8 mouse cellular contexts compared by ENCODE assay signal in genomic region chr11:62538321-62539088, GRCm38 (mm10). TPM values are rescaled to one million over a fixed set of nuclear protein-coding genes. Genes with fewer than 3 reads are reported as not detected.
A peak's percentile ranks its signal among the peaks of the same experiment; 100 is the strongest.
DNase-seq lines count a peak whose midpoint lies in the region; ATAC-seq and TF ChIP-seq lines count a peak whose summit lies in the region.

No protein-coding gene starts in this region.

- 0 out of 2 replicates have a peak, but pooled peaks have one; percentile 21 for TF ChIP-seq EP300 in liver, embryonic 14.5 days (IDR thresholded peaks at IDR 0.05; ENCODE audit: low read depth)

- DNase-seq in B cell, adult 2 months = peak; percentile 53 to 63
- peak; percentile 78 for DNase-seq in adrenal gland, postnatal 14 days
- DNase-seq in heart, adult 8-10 months (ENCODE audit: low spot score) = peak; percentile 25
- peak; percentile 66 for DNase-seq in kidney, adult 2 months
- peak in 2 of 3 experiments; percentile 20 to 47 for DNase-seq in liver, embryonic 14.5 days (ENCODE audit: low read depth in 3 of 3, low spot score in 3 of 3)
- peak; percentile 79 for DNase-seq in neural tube, embryonic 10.5 days (ENCODE audit: extremely low spot score, low spot score)

- H3K4me2 ChIP-seq in embryonic facial prominence, embryonic 13.5 days = peak overlapping the region; percentile 93
- H3K4me2 ChIP-seq in liver, embryonic 14.5 days (ENCODE audit: low read depth) = peak overlapping the region; percentile 74
- H3K4me2 ChIP-seq in stomach, embryonic 16.5 days (ENCODE audit: low read depth, low read length) = peak overlapping the region; percentile 90

- H3K9me3 ChIP-seq in embryonic facial prominence, embryonic 13.5 days = no peaks in the 10 kb centered on the region
- no peaks in the 10 kb centered on the region for H3K9me3 ChIP-seq in liver, embryonic 14.5 days (ENCODE audit: control insufficient read depth, low read length)
- H3K9me3 ChIP-seq in stomach, embryonic 16.5 days (replicated peaks; ENCODE audit: control insufficient read depth, low read length) = no peaks in the 10 kb centered on the region

- WGBS in embryonic facial prominence, embryonic 13.5 days = under 1% methylated on average over 70 of the region's 73 CpGs
- WGBS in kidney, adult 2 months = 1% methylated on average over 73 of the region's 73 CpGs
- WGBS in liver, embryonic 14.5 days (ENCODE audit: insufficient replicate concordance) = under 1% methylated on average over 73 of the region's 73 CpGs
- under 1% methylated on average over 71 of the region's 73 CpGs for WGBS in stomach, embryonic 16.5 days

- no peak for TF ChIP-seq CTCF in kidney, adult 2 months (conservative IDR thresholded peaks at IDR 0.05; ENCODE audit: insufficient read depth, insufficient read length, low read depth, low read length)
- 0 out of 2 replicates have a peak, but pooled peaks have one; percentile 7 for TF ChIP-seq CTCF in liver, embryonic 14.5 days (IDR thresholded peaks at IDR 0.05; ENCODE audit: low read depth)

- no peak for ATAC-seq in embryonic facial prominence, embryonic 13.5 days (ENCODE audit: insufficient number of reproducible peaks, insufficient read depth, low FRiP score, low TSS enrichment, low read depth)
- peak; percentile 82 for ATAC-seq in liver, embryonic 14.5 days (ENCODE audit: insufficient read depth)
- peak; percentile 81 for ATAC-seq in stomach, embryonic 16.5 days (ENCODE audit: insufficient read depth, low FRiP score)

- peak overlapping the region; percentile 80 for H3K4me3 ChIP-seq in embryonic facial prominence, embryonic 13.5 days
- H3K4me3 ChIP-seq in kidney, adult 2 months (ENCODE audit: insufficient read depth, low read depth, low read length) = peak overlapping the region; percentile 77
- peak overlapping the region; percentile 68 to 77 for H3K4me3 ChIP-seq in liver, embryonic 14.5 days (ENCODE audit: insufficient read depth in 1 of 2, low read depth in 2 of 2, low read length in 2 of 2)
- H3K4me3 ChIP-seq in stomach, embryonic 16.5 days (replicated peaks; ENCODE audit: low read length) = peak overlapping the region; percentile 79

- peak overlapping the region; percentile 91 for H3K9ac ChIP-seq in embryonic facial prominence, embryonic 13.5 days
- peak overlapping the region; percentile 86 for H3K9ac ChIP-seq in liver, embryonic 14.5 days (replicated peaks)
- peak overlapping the region; percentile 92 for H3K9ac ChIP-seq in stomach, embryonic 16.5 days (ENCODE audit: low read length)

- no peak for TF ChIP-seq POLR2A in kidney, adult 2 months (IDR thresholded peaks at IDR 0.05; ENCODE audit: low read depth, low read length)

- peak overlapping the region; percentile 33; the same call in 1 of the 2 replicates for H3K27ac ChIP-seq in embryonic facial prominence, embryonic 13.5 days
- peak overlapping the region; percentile 16 for H3K27ac ChIP-seq in kidney, adult 2 months (ENCODE audit: insufficient read depth, low read depth, low read length)
- peak overlapping the region; percentile 7; the same call in 1 of the 2 replicates for H3K27ac ChIP-seq in liver, embryonic 14.5 days
- peak overlapping the region; percentile 34; the same call in 1 of the 2 replicates for H3K27ac ChIP-seq in stomach, embryonic 16.5 days (ENCODE audit: low read length)

- 0 out of 2 replicates have a peak, but pooled peaks cover 7% of the 10 kb centered on the region for H3K36me3 ChIP-seq in embryonic facial prominence, embryonic 13.5 days
- no peaks in the 10 kb centered on the region; the same call in 1 of the 2 replicates for H3K36me3 ChIP-seq in kidney, adult 2 months (ENCODE audit: control insufficient read depth, insufficient read depth, low read length)
- H3K36me3 ChIP-seq in liver, embryonic 14.5 days (replicated peaks; ENCODE audit: control insufficient read depth, insufficient read depth, low read depth) = no peaks in the 10 kb centered on the region; the same call in 1 of the 2 replicates
- no peaks in the 10 kb centered on the region for H3K36me3 ChIP-seq in stomach, embryonic 16.5 days (ENCODE audit: control insufficient read depth, insufficient read depth, low read length)

- peaks cover 18% of the 10 kb centered on the region for H3K27me3 ChIP-seq in embryonic facial prominence, embryonic 13.5 days
- H3K27me3 ChIP-seq in kidney, adult 2 months (replicated peaks; ENCODE audit: control insufficient read depth, insufficient read depth, low read length) = no peaks in the 10 kb centered on the region
- peaks cover 4% of the 10 kb centered on the region for H3K27me3 ChIP-seq in liver, embryonic 14.5 days (ENCODE audit: control insufficient read depth, insufficient read depth, low read length)
- H3K27me3 ChIP-seq in stomach, embryonic 16.5 days (ENCODE audit: control insufficient read depth, insufficient read depth, low read length) = peaks cover 4% of the 10 kb centered on the region; the same call in 1 of the 2 replicates

- H3K4me1 ChIP-seq in embryonic facial prominence, embryonic 13.5 days = peaks cover 4% of the 10 kb centered on the region
- peaks cover 5% of the 10 kb centered on the region; the same call in 1 of the 2 replicates for H3K4me1 ChIP-seq in kidney, adult 2 months (ENCODE audit: control insufficient read depth, insufficient read depth, low read length)
- peaks cover 0 to 7% of the 10 kb centered on the region in 2 experiments; a peak in 3 of 4 replicates for H3K4me1 ChIP-seq in liver, embryonic 14.5 days (replicated peaks; ENCODE audit: control insufficient read depth in 2 of 2, insufficient read depth in 2 of 2, low read length in 1 of 2)
- H3K4me1 ChIP-seq in stomach, embryonic 16.5 days (ENCODE audit: control insufficient read depth, insufficient read depth, low read length) = peaks cover 3% of the 10 kb centered on the region; the same call in 1 of the 2 replicates

RNA-seq across cellular contexts. Expression of gene Cenpv, which starts 0.6 kb away (rescaled TPM):
- total RNA-seq in adrenal gland, postnatal 14 days (2021) = 40.5 and 50.7 TPM in 2 replicates
- 35.9 and 41.1 TPM in 2 replicates for polyA plus RNA-seq in embryonic facial prominence, embryonic 13.5 days (2015; fragmentation: Nextera tagmentation; extraction: Ambion mirVana)
- total RNA-seq in heart, adult 8-10 months (2022) = 10 to 100 TPM; 21.2 to 27.5 (median 24.5) TPM
- polyA plus RNA-seq in kidney, adult 2 months (2012; rRNA removed) = 34.4 and 41.7 TPM in 2 replicates
- polyA plus RNA-seq in liver, embryonic 14.5 days (2012; rRNA removed) = 23.4 and 26.6 TPM in 2 replicates
- 21.8 and 22.3 TPM in 2 replicates for polyA plus RNA-seq in liver, embryonic 14.5 days (2014; fragmentation: Nextera tagmentation; extraction: Ambion mirVana)
- polyA plus RNA-seq in stomach, embryonic 16.5 days (2015; fragmentation: Nextera tagmentation; extraction: Ambion mirVana) = 4.2 and 5.7 TPM in 2 replicates

RNA-seq across cellular contexts. Expression of gene Ubb, which starts 12.5 kb away (rescaled TPM):
- total RNA-seq in adrenal gland, postnatal 14 days (2021) = 1,185 and 1,189 TPM in 2 replicates
- polyA plus RNA-seq in embryonic facial prominence, embryonic 13.5 days (2015; fragmentation: Nextera tagmentation; extraction: Ambion mirVana) = 3,261 and 3,547 TPM in 2 replicates
- total RNA-seq in heart, adult 8-10 months (2022) = 100 to 1,000 TPM; 692 to 761 (median 719) TPM
- 1,891 and 2,089 TPM in 2 replicates for polyA plus RNA-seq in kidney, adult 2 months (2012; rRNA removed)
- polyA plus RNA-seq in liver, embryonic 14.5 days (2012; rRNA removed) = 1,013 and 1,031 TPM in 2 replicates
- polyA plus RNA-seq in liver, embryonic 14.5 days (2014; fragmentation: Nextera tagmentation; extraction: Ambion mirVana) = 1,383 and 1,393 TPM in 2 replicates
- polyA plus RNA-seq in stomach, embryonic 16.5 days (2015; fragmentation: Nextera tagmentation; extraction: Ambion mirVana) = 2,665 and 2,674 TPM in 2 replicates

RNA-seq across cellular contexts. Expression of gene Trpv2, which starts 35.8 kb away (rescaled TPM):
- total RNA-seq in adrenal gland, postnatal 14 days (2021) = 3.8 and 5.1 TPM in 2 replicates
- 3.0 and 3.5 TPM in 2 replicates for polyA plus RNA-seq in embryonic facial prominence, embryonic 13.5 days (2015; fragmentation: Nextera tagmentation; extraction: Ambion mirVana)
- total RNA-seq in heart, adult 8-10 months (2022) = 1 to 10 TPM; 1.6 to 4.1 (median 1.8) TPM
- 2.6 and 4.1 TPM in 2 replicates for polyA plus RNA-seq in kidney, adult 2 months (2012; rRNA removed)
- polyA plus RNA-seq in liver, embryonic 14.5 days (2012; rRNA removed) = 3.5 and 4.2 TPM in 2 replicates
- polyA plus RNA-seq in liver, embryonic 14.5 days (2014; fragmentation: Nextera tagmentation; extraction: Ambion mirVana) = 4.6 and 4.8 TPM in 2 replicates
- polyA plus RNA-seq in stomach, embryonic 16.5 days (2015; fragmentation: Nextera tagmentation; extraction: Ambion mirVana) = 20.9 and 22.2 TPM in 2 replicates

Comparison
In these comparisons a context has a peak if more than half of its experiments do, and no peak if none do; other contexts are left out.
1. DNase-seq: peak in every context shown above with its lines; median percentile 79 in neural tube, embryonic 10.5 days; 78 in adrenal gland, postnatal 14 days; 66 in kidney, adult 2 months; 58 in B cell, adult 2 months; 34 in liver, embryonic 14.5 days; 25 in heart, adult 8-10 months.